ENCODE assay signal across 13 mouse cellular contexts in the genomic region with DNA sequence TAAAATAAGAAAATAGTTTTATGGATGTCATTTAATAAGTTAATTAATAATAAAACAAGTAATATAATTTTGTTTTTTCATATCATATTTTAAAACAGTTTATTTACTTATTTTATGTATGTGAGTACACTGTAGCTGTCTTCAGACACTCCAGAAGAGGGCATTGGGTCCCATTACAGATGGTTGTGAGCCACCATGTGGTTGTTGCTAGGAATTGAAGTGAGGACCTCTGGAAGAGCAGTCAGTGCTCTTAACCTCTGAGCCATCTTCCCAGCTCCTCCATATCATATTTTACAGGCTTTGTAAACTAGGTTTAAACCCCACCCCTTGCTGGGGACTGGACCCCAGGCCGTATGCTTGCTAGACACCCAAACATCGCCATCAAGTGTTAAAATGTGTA. TPM values are rescaled to one million over a fixed set of nuclear protein-coding genes. Genes with fewer than 3 reads are reported as not detected.
DNase-seq lines count a peak whose midpoint lies in the region; TF ChIP-seq lines count a peak whose summit lies in the region.
"Had no signal": no experiment of that assay in that cellular context is flagged by ENCODE, and none has a peak within 500 bp of the region (broad histone marks: within the 10 kb centered on the region; RNA-seq: fewer than 3 reads in every experiment).

No protein-coding gene starts in this region.

- no peak overlapping the region for H3K4me3 ChIP-seq in gastrocnemius, adult 2 months
- H3K4me3 ChIP-seq: embryonic facial prominence, embryonic 15.5 days had no signal

- no peak overlapping the region for H3K27ac ChIP-seq in gastrocnemius, adult 2 months
- H3K27ac ChIP-seq: embryonic facial prominence, embryonic 15.5 days had no signal

- TF ChIP-seq CTCF in gastrocnemius, adult 2 months (IDR thresholded peaks at IDR 0.05) = peak; percentile 50

- DNase-seq in gastrocnemius, adult 2 months = no peak
- no peak for DNase-seq in gastrocnemius, postnatal 25 days
- DNase-seq in kidney, postnatal 10 days = peak; percentile 30
- DNase-seq in kidney, adult 8-10 months = no peak
- peak; percentile 51 for DNase-seq in 3T3-L1 (ENCODE audit: low read depth, low spot score)
- peak; percentile 9 for DNase-seq in Muller cell, postnatal 12 days (ENCODE audit: inconsistent ontology term)
- DNase-seq in yolk sac, embryonic 10.5 days (ENCODE audit: low spot score) = no peak
- no peak for DNase-seq in neural tube, embryonic 10.5 days (ENCODE audit: extremely low spot score, low spot score)
- DNase-seq: adrenal gland, postnatal 14 days; cerebellum, adult 9-10 months; heart, postnatal 14 days; layer of hippocampus, adult 9-11 months had no signal

- intact Hi-C loops in gastrocnemius, adult 2 months (cut with DNase I) = loop anchor here (5.0 kb wide), 1 partner anchor 66 kb away; no protein-coding TSS in a partner anchor

RNA-seq across cellular contexts. Expression of gene Agl, which starts 36.4 kb away (rescaled TPM):
- 1,000 to 10,000 TPM in 1 of 2 experiments, 100 to 1,000 TPM in 1; 657 to 1,000 TPM for total RNA-seq in gastrocnemius, adult 2 months (2021)
- 100 to 1,000 TPM; 558 to 691 TPM for total RNA-seq in gastrocnemius, postnatal 25 days (2021)

RNA-seq across cellular contexts. Expression of gene Slc35a3, which starts 59.0 kb away (rescaled TPM):
- 1 to 10 TPM; 5.1 to 8.0 TPM for total RNA-seq in gastrocnemius, adult 2 months (2021)
- 1 to 10 TPM; 6.9 to 7.0 TPM for total RNA-seq in gastrocnemius, postnatal 25 days (2021)

Comparison
In these comparisons a context has a peak if more than half of its experiments do, and no peak if none do; other contexts are left out.
1. DNase-seq: peak in kidney, postnatal 10 days (single experiment), 3T3-L1 (single experiment) and Muller cell, postnatal 12 days (single experiment); none in gastrocnemius, adult 2 months (single experiment), gastrocnemius, postnatal 25 days (single experiment), kidney, adult 8-10 months (0 of 2), yolk sac, embryonic 10.5 days (single experiment) and neural tube, embryonic 10.5 days (single experiment).